Mouse (Mus musculus): ENCODE results near the gene Grpr. TPM values are rescaled to one million over a fixed set of nuclear protein-coding genes. Genes with fewer than 3 reads are reported as not detected.

Grpr gene
- polyA plus RNA-seq (2012; rRNA removed), result 0.41 TPM in 1 of 2 replicates, not detected in the other

GRCm38 (mm10) chrX:163549666-163550065 is at the start of gene Grpr:
Grpr (minus strand) TSS chrX:163549677.

Other genes starting within 250 kb of the Grpr start
- 0.35 and 0.41 TPM in 2 replicates for gene Rnf138rt1, start 211.7 kb upstream of the Grpr start, polyA plus RNA-seq (2012; rRNA removed)

All from ovary, adult 2 months (tissue).